Mouse (Mus musculus): ENCODE data around the gene H2-D1.

GRCm38 (mm10) chr17:35243086-35243485 is 19.4 kb upstream of the H2-D1 start:
- no peak for TF ChIP-seq CTCF (IDR thresholded peaks at IDR 0.05; ENCODE audit: borderline replicate concordance, insufficient read depth, low read depth, low read length)
- no peak for TF ChIP-seq POLR2A (IDR thresholded peaks at IDR 0.05; ENCODE audit: borderline replicate concordance, insufficient read depth, low read length)

Data from cerebellum, adult 2 months (tissue).